Mouse (Mus musculus): ENCODE measurements around the gene Dnal1.

DNA sequence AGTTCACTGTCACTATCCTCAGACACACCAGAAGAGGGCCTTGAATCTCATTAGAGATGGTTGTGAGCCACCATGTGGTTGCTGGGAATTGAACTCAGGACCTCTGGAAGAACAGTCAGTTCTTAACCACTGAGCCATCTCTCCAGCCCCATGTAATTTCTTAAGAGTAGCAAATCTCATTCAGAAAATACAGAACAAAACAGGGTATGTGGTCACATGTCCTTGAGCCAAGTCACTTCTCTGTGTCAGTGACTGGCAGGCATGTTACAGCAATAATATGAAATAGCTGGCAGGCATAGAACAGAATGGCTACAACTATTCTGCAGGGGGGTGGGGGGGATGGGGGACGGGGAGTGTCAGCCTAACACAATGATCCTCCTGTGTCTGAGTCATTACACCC lies 14.1 kb upstream of the Dnal1 start:
- TF ChIP-seq CTCF (IDR thresholded peaks at IDR 0.05; ENCODE audit: low read depth, low read length), result no peak
- TF ChIP-seq POLR2A (IDR thresholded peaks at IDR 0.05; ENCODE audit: borderline replicate concordance, low read depth, low read length), result no peak
